Mouse (Mus musculus) heart, postnatal 36 days (tissue): Measurements from ENCODE around the gene Ypel2. TPM values are rescaled to one million over a fixed set of nuclear protein-coding genes. Genes with fewer than 3 reads are reported as not detected.

ENCODE experiments used
- DNase-seq, 2 experiments: peaks; one replicate each; pipeline ENCODE4 v3.0.0; 2021 to 2022
- intact Hi-C: fragments of 180-260 bp; cut with DNase I; formaldehyde crosslinking; loops from one replicate; pipeline ENCODE4 v1.15.1; 2025
- total RNA-seq, 2 experiments: library from RNA; stranded (reverse); gene quantifications; 2 replicates each; pipeline ENCODE4 v1.2.3; 2021

The Ypel2 gene
- total RNA-seq, 2 experiments from 2014 or later, result 11.1 to 31.6 TPM

GRCm38 (mm10) chr11:86965079-86965478 lies 28.4 kb downstream of the Ypel2 start:
- intact Hi-C loops, result no loop called here
- no peak for DNase-seq

- DNase-seq, result no peak
- intact Hi-C loops, result no loop called here
Observed at GRCm38 (mm10) chr11:86963698-86964097, 29.8 kb downstream of the Ypel2 start.

GRCm38 (mm10) chr11:86963027-86963426 lies 30.5 kb downstream of the Ypel2 start:
- DNase-seq, result no peak
- intact Hi-C loops, result no loop called here

- intact Hi-C loops, result no loop called here
- DNase-seq, result no peak
Observed at GRCm38 (mm10) chr11:86962362-86962761, 31.1 kb downstream of the Ypel2 start.

- intact Hi-C loops, result no loop called here
- DNase-seq, result peak; percentile 53 to 64
Observed at GRCm38 (mm10) chr11:86961510-86962303, 31.8 kb downstream of the Ypel2 start.

GRCm38 (mm10) chr11:86960331-86960730 lies 33.2 kb downstream of the Ypel2 start:
- DNase-seq, result no peak
- intact Hi-C loops, result no loop called here

GRCm38 (mm10) chr11:86958721-86959675 lies 34.5 kb downstream of the Ypel2 start:
- intact Hi-C loops, result loop anchor here (2.0 kb wide), 2 partner anchors 34 to 38 kb away; partner anchors contain the start of gene Ypel2
- no peak for DNase-seq

- intact Hi-C loops, result loop anchor here (2.0 kb wide), 2 partner anchors 35 to 37 kb away; partner anchors contain the start of gene Ypel2
- DNase-seq, result no peak
Observed at GRCm38 (mm10) chr11:86958182-86958581, 35.3 kb downstream of the Ypel2 start.

- intact Hi-C loops, result no loop called here
- DNase-seq, result no peak
Observed at GRCm38 (mm10) chr11:86956363-86956762, 37.1 kb downstream of the Ypel2 start.

- intact Hi-C loops, result no loop called here
- DNase-seq, result no peak
Observed at GRCm38 (mm10) chr11:86954616-86955270, 38.8 kb downstream of the Ypel2 start.

GRCm38 (mm10) chr11:86953096-86953495 lies 40.4 kb downstream of the Ypel2 start:
- peak in 1 of 2 experiments; percentile 64 for DNase-seq
- intact Hi-C loops, result no loop called here

- DNase-seq, result no peak
- intact Hi-C loops, result no loop called here
Observed at GRCm38 (mm10) chr11:86952659-86953058, 40.8 kb downstream of the Ypel2 start.

- intact Hi-C loops, result loop anchor here (2.0 kb wide), 1 partner anchor 41 kb away; the partner anchor contains the start of gene Ypel2
- DNase-seq, result no peak
Observed at GRCm38 (mm10) chr11:86951672-86952071, 41.8 kb downstream of the Ypel2 start.

GRCm38 (mm10) chr11:86950491-86950890 lies 43.0 kb downstream of the Ypel2 start:
- DNase-seq, result peak in 1 of 2 experiments; percentile 52
- intact Hi-C loops, result loop anchor here (2.0 kb wide), 1 partner anchor 42 kb away; the partner anchor contains the start of gene Ypel2

GRCm38 (mm10) chr11:86949951-86950441 lies 43.5 kb downstream of the Ypel2 start:
- intact Hi-C loops, result loop anchor here (2.0 kb wide), 1 partner anchor 43 kb away; the partner anchor contains the start of gene Ypel2
- DNase-seq, result peak; percentile 54 to 71

GRCm38 (mm10) chr11:86946644-86947195 lies 46.8 kb downstream of the Ypel2 start:
- DNase-seq, result no peak
- intact Hi-C loops, result no loop called here

GRCm38 (mm10) chr11:86945933-86946332 lies 47.6 kb downstream of the Ypel2 start:
- intact Hi-C loops, result no loop called here
- DNase-seq, result no peak

- DNase-seq, result no peak
- intact Hi-C loops, result no loop called here
Observed at GRCm38 (mm10) chr11:86945058-86945457, 48.4 kb downstream of the Ypel2 start.

- intact Hi-C loops, result no loop called here
- DNase-seq, result no peak
Observed at GRCm38 (mm10) chr11:86944539-86944938, 49.0 kb downstream of the Ypel2 start.

GRCm38 (mm10) chr11:86941904-86942303 lies 51.6 kb downstream of the Ypel2 start:
- intact Hi-C loops, result no loop called here
- DNase-seq, result no peak
